Mouse (Mus musculus): ENCODE results near the gene Gm1113.

DNA sequence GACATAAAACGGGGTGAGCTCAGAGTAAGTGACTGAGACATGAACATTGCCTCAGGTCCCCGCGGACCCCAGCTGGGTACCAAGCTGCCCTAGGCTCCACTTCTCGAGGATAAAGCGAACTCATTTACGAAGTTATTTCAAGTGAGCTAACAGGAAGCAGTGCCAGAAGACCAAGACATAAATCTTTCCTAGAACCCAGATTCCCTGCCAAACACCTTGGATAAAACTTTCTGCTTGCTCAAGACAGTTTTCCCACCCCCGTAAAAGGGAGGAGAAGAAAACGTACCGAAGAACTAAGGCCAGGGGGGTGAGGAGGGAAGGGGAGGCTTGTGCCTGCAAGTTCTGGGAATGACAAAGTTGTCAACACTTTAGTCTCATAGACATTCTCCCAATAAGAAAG is 15.2 kb upstream of the Gm1113 start:
- TF ChIP-seq POLR2A (IDR thresholded peaks at IDR 0.05; ENCODE audit: borderline replicate concordance, low read depth, low read length) (no peak), CTCF (IDR thresholded peaks at IDR 0.05; ENCODE audit: low read depth, low read length) (no peak)
